ENCODE assay signal across 26 mouse cellular contexts in the genomic region with DNA sequence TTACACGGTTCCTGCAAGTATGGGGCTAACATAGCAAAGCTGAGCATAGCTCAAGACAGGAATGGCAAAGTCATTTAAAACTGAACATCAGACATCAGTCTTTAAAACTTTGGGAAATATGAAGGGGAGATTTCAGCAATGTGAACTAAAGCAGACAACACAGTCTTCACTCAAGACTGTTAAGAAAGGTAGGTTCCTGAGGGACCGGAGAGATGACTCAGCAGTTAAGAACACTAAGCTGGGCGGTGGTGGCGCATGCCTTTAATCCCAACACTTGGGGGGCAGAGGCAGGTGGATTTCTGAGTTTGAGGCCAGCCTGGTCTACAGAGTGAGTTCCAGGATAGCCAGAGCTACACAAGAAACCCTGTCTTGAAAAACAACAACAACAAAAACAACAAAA. TPM values are rescaled to one million over a fixed set of nuclear protein-coding genes. Genes with fewer than 3 reads are reported as not detected.
A peak's percentile ranks its signal among the peaks of the same experiment; 100 is the strongest.
DNase-seq lines count a peak whose midpoint lies in the region; TF ChIP-seq lines count a peak whose summit lies in the region.
"Had no signal": no experiment of that assay in that cellular context is flagged by ENCODE, and none has a peak within 500 bp of the region (broad histone marks: within the 10 kb centered on the region; RNA-seq: fewer than 3 reads in every experiment).

No protein-coding gene starts in this region.

- H3K36me3 ChIP-seq in ES-E14 (ENCODE audit: control insufficient read depth, insufficient read depth, low read length, poor library complexity, severe bottlenecking) = peaks cover 4% of the 10 kb centered on the region; the same call in 1 of the 2 replicates
- H3K36me3 ChIP-seq: embryonic facial prominence, embryonic 13.5 days; embryonic facial prominence, embryonic 15.5 days; forebrain, embryonic 10.5 days; forebrain, embryonic 12.5 days had no signal

- intact Hi-C loops in heart, postnatal 10 days (cut with DNase I) = no loop called here

- H3K4me1 ChIP-seq in ES-E14 (ENCODE audit: control insufficient read depth in 2 of 2, insufficient read depth in 2 of 2, low read length in 2 of 2, poor library complexity in 1 of 2) = peaks cover 10% of the 10 kb centered on the region in 2 experiments
- H3K4me1 ChIP-seq: embryonic facial prominence, embryonic 13.5 days; embryonic facial prominence, embryonic 15.5 days; forebrain, embryonic 10.5 days; forebrain, embryonic 12.5 days had no signal

- peak overlapping the region; percentile 100 for H3K27ac ChIP-seq in ES-E14 (ENCODE audit: insufficient read depth, low read depth, low read length, poor library complexity, severe bottlenecking)
- H3K27ac ChIP-seq: embryonic facial prominence, embryonic 13.5 days; embryonic facial prominence, embryonic 15.5 days; forebrain, embryonic 10.5 days; forebrain, embryonic 12.5 days had no signal

- peak overlapping the region; percentile 29; the same call in 1 of the 2 replicates for H3K9ac ChIP-seq in ES-E14 (ENCODE audit: insufficient read depth, low read depth, low read length, poor library complexity, severe bottlenecking)
- H3K9ac ChIP-seq: embryonic facial prominence, embryonic 13.5 days; embryonic facial prominence, embryonic 15.5 days; forebrain, embryonic 12.5 days had no signal

- in situ Hi-C loops in ES-E14 (cut with MboI; ENCODE audit: low sequenced_read_pairs in 2 of 2, unreplicated experiment in 2 of 2) = no loop called here

- H3K4me3 ChIP-seq in ES-E14 (ENCODE audit: insufficient read depth in 1 of 2, low read depth in 1 of 2, low read length in 2 of 2, poor library complexity in 1 of 2, severe bottlenecking in 1 of 2) = peak overlapping the region in 1 of 2 experiments; percentile 13; a peak in 1 of 4 replicates
- H3K4me3 ChIP-seq: embryonic facial prominence, embryonic 13.5 days; embryonic facial prominence, embryonic 15.5 days; erythroblast, embryonic 14.5 days; forebrain, embryonic 10.5 days; forebrain, embryonic 12.5 days had no signal

- no peaks in the 10 kb centered on the region for H3K9me3 ChIP-seq in ES-E14 (ENCODE audit: control insufficient read depth, insufficient read depth, low read depth, low read length)
- H3K9me3 ChIP-seq: embryonic facial prominence, embryonic 13.5 days; embryonic facial prominence, embryonic 15.5 days had no signal

- DNase-seq in heart, adult 11 months = peak; percentile 49
- DNase-seq in heart, postnatal 10 days = no peak
- DNase-seq in ES-E14 (ENCODE audit: low read depth, low spot score) (no peak), ZHBTc4 (ENCODE audit: low read depth, low spot score) (peak; percentile 33)
- no peak for DNase-seq in yolk sac, embryonic 10.5 days (ENCODE audit: low spot score)
- DNase-seq in retina, embryonic 14.5 days (ENCODE audit: low spot score) = no peak
- DNase-seq: adrenal gland, adult 2 months; adrenal gland, postnatal 10 days; adrenal gland, postnatal 25 days; B cell, adult 2 months; cerebellum, adult 11 months; cerebellum, adult 18-20 months; cerebellum, adult 8-10 months; cerebellum, adult 9-11 months; cerebellum, postnatal 14 days; cerebellum, postnatal 36 days; embryo, embryonic 11 days had no signal

TF ChIP-seq in ES-E14, 5 proteins besides CTCF, POLR2A, EP300 and RAD21:
- TF ChIP-seq HCFC1 (IDR thresholded peaks at IDR 0.05; ENCODE audit: borderline replicate concordance, insufficient read depth, low read length) = no peak
- TF ChIP-seq CHD2 (IDR thresholded peaks at IDR 0.05; ENCODE audit: low read depth, low read length) = no peak
- TF ChIP-seq ZC3H11A (IDR thresholded peaks at IDR 0.05; ENCODE audit: borderline replicate concordance, low read depth, low read length) = no peak
- TF ChIP-seq ZNF384 (IDR thresholded peaks at IDR 0.05; ENCODE audit: low read depth, low read length) = no peak
- TF ChIP-seq MAFK (IDR thresholded peaks at IDR 0.05; ENCODE audit: insufficient read depth, low read depth, low read length) = peak; percentile 90

RNA-seq across cellular contexts. Expression of a gene that starts 4.2 kb away (rescaled TPM):
- not detected for total RNA-seq in heart, postnatal 10 days (2021)
- 1.5 and 1.6 TPM in 2 replicates for total RNA-seq in ES-E14 (2012; rRNA removed)
- total RNA-seq: adrenal gland, adult 2 months; adrenal gland, postnatal 10 days; adrenal gland, postnatal 25 days; adrenal gland, postnatal 4 days; CH12.LX; common myeloid progenitor, adult 5-6 weeks; MEL had no signal

RNA-seq across cellular contexts. Expression of a gene that starts 27.5 kb away (rescaled TPM):
- total RNA-seq in heart, postnatal 10 days (2021) = 10 to 100 TPM; 19.6 to 22.9 TPM
- total RNA-seq in ES-E14 (2012; rRNA removed) = 11.6 and 21.7 TPM in 2 replicates

RNA-seq across cellular contexts. Expression of a gene that starts 48.8 kb away (rescaled TPM):
- total RNA-seq in heart, postnatal 10 days (2021) = 10 to 100 TPM; 45.8 to 52.5 TPM
- total RNA-seq in ES-E14 (2012; rRNA removed) = 26.4 and 47.2 TPM in 2 replicates

RNA-seq across cellular contexts. Expression of a gene that starts 58.3 kb away (rescaled TPM):
- total RNA-seq in heart, postnatal 10 days (2021) = not detected
- 0.49 and 1.3 TPM in 2 replicates for total RNA-seq in ES-E14 (2012; rRNA removed)
- total RNA-seq: adrenal gland, postnatal 25 days; CH12.LX; common myeloid progenitor, adult 5-6 weeks had no signal

Comparison
In these comparisons a context has a peak if more than half of its experiments do, and no peak if none do; other contexts are left out.
1. DNase-seq: peak in heart, adult 11 months (single experiment) and ZHBTc4 (single experiment); none in heart, postnatal 10 days (0 of 2), ES-E14 (single experiment), yolk sac, embryonic 10.5 days (single experiment) and retina, embryonic 14.5 days (single experiment).